Mouse (Mus musculus) MEL (cell line): Measurements from ENCODE around the gene Ccdc122. TPM values are rescaled to one million over a fixed set of nuclear protein-coding genes. Genes with fewer than 3 reads are reported as not detected.

Experiments used
- DNase-seq: peaks from one replicate; pipeline ENCODE4 v3.0.0; 2011; ENCODE audit warnings: low read depth, low spot score
- H3K27ac ChIP-seq: 2 replicates; pipeline ENCODE4 v1.5.1; 2012; ENCODE audit warnings: low read depth, mild to moderate bottlenecking, control low read depth, low read length, moderate library complexity; ENCODE audit not compliant: control insufficient read depth
- H3K27me3 ChIP-seq, 2 experiments: fragments of 150-350 bp in 1 of 2; sonication (generic) in 1 of 2; 2 replicates each; pipeline ENCODE4 v1.6.1; 2012; ENCODE audit warnings: low read length in 2 of 2, mild to moderate bottlenecking in 2 of 2, improper control_type of control experiment in 1 of 2, moderate library complexity in 1 of 2; ENCODE audit not compliant: insufficient read depth in 2 of 2, control insufficient read depth in 1 of 2
- H3K36me3 ChIP-seq, 2 experiments: 2 replicates each; pipeline ENCODE4 v1.6.1; 2012 to 2014; ENCODE audit warnings: low read length in 2 of 2, improper control_type of control experiment in 1 of 2, inconsistent platforms in 1 of 2, mild to moderate bottlenecking in 1 of 2; ENCODE audit not compliant: insufficient read depth in 2 of 2, control insufficient read depth in 1 of 2
- H3K4me1 ChIP-seq, 2 experiments: fragments of 150-350 bp in 1 of 2; sonication (generic) in 1 of 2; 2 replicates each; pipeline ENCODE4 v1.6.1; 2012; ENCODE audit warnings: low read length in 2 of 2, improper control_type of control experiment in 1 of 2, mild to moderate bottlenecking in 1 of 2; ENCODE audit not compliant: insufficient read depth in 2 of 2, control insufficient read depth in 1 of 2
- H3K4me3 ChIP-seq, 2 experiments: fragments of 150-350 bp in 1 of 2; sonication (generic) in 1 of 2; 2 replicates each; pipeline ENCODE4 v1.5.1; 2012; ENCODE audit warnings: low read depth in 2 of 2, low read length in 2 of 2, mild to moderate bottlenecking in 2 of 2, moderate library complexity in 2 of 2, control low read depth in 1 of 2, improper control_type of control experiment in 1 of 2; ENCODE audit not compliant: control insufficient read depth in 1 of 2, insufficient read depth in 1 of 2
- H3K79me2 ChIP-seq: 2 replicates; pipeline ENCODE4 v1.6.1; 2012; ENCODE audit warnings: mild to moderate bottlenecking, low read length, moderate library complexity; ENCODE audit not compliant: control insufficient read depth, poor library complexity, insufficient read depth
- H3K9ac ChIP-seq: 2 replicates; pipeline ENCODE4 v1.6.1; 2012; ENCODE audit warnings: low read depth, mild to moderate bottlenecking, control low read depth, low read length, moderate library complexity; ENCODE audit not compliant: control insufficient read depth, poor library complexity, severe bottlenecking
- H3K9me3 ChIP-seq: fragments of 150-350 bp; sonication (generic); replicated peaks from 2 replicates; pipeline ENCODE4 v1.6.1; 2012; ENCODE audit warnings: mild to moderate bottlenecking, low read length, improper control_type of control experiment, moderate library complexity; ENCODE audit not compliant: insufficient read depth
- BHLHE40 ChIP-seq: IDR thresholded peaks from 2 replicates; pipeline ENCODE4 v1.6.1; 2012; ENCODE audit warnings: low read depth, mild to moderate bottlenecking, inconsistent platforms, low read length, improper control_type of control experiment, borderline replicate concordance
- CTCF ChIP-seq, 3 experiments: IDR thresholded peaks in 2 of 3; conservative IDR thresholded peaks in 1 of 3; 2 replicates each; pipeline ENCODE4 v1.5.1; 2011 to 2012; ENCODE audit warnings: low read length in 3 of 3, low read depth in 2 of 3, mild to moderate bottlenecking in 2 of 3, improper control_type of control experiment in 1 of 3, inconsistent platforms in 1 of 3, mixed read lengths in 1 of 3, moderate library complexity in 1 of 3; ENCODE audit not compliant: control insufficient read depth in 1 of 3, insufficient read depth in 1 of 3, poor library complexity in 1 of 3, severe bottlenecking in 1 of 3
- ELF1 ChIP-seq: IDR thresholded peaks from 2 replicates; pipeline ENCODE4 v1.6.1; 2014; ENCODE audit warnings: low read depth, mild to moderate bottlenecking, inconsistent platforms, low read length, improper control_type of control experiment, moderate library complexity
- EP300 ChIP-seq, 2 experiments: IDR thresholded peaks; 2 replicates each; pipeline ENCODE4 v1.6.1; 2011; ENCODE audit warnings: improper control_type of control experiment in 2 of 2, low read length in 2 of 2, low read depth in 1 of 2, mild to moderate bottlenecking in 1 of 2
- ETS1 ChIP-seq: IDR thresholded peaks from 2 replicates; pipeline ENCODE4 v1.6.1; 2012; ENCODE audit warnings: low read depth, mild to moderate bottlenecking, inconsistent platforms, low read length, improper control_type of control experiment, moderate library complexity
- GABPA ChIP-seq: IDR thresholded peaks from 2 replicates; pipeline ENCODE4 v1.6.1; 2012; ENCODE audit warnings: low read depth, mild to moderate bottlenecking, inconsistent platforms, low read length, improper control_type of control experiment, moderate library complexity
- HCFC1 ChIP-seq: IDR thresholded peaks from 2 replicates; pipeline ENCODE4 v1.6.1; 2012; ENCODE audit warnings: low read depth, mild to moderate bottlenecking, inconsistent platforms, low read length, improper control_type of control experiment, moderate library complexity
- JUND ChIP-seq: IDR thresholded peaks from 2 replicates; pipeline ENCODE4 v1.6.1; 2011; ENCODE audit warnings: low read depth, mild to moderate bottlenecking, improper control_type of control experiment, low read length
- KAT2A ChIP-seq: conservative IDR thresholded peaks from 2 replicates; pipeline ENCODE4 v1.6.1; 2012; ENCODE audit warnings: low read depth, low read length, improper control_type of control experiment, inconsistent platforms
- MAFK ChIP-seq: IDR thresholded peaks from 2 replicates; pipeline ENCODE4 v1.6.1; 2011; ENCODE audit warnings: low read depth, mild to moderate bottlenecking, low read length, improper control_type of control experiment, borderline replicate concordance
- MAX ChIP-seq: IDR thresholded peaks from 2 replicates; pipeline ENCODE4 v1.6.1; 2011; ENCODE audit warnings: low read length, improper control_type of control experiment
- MAZ ChIP-seq: IDR thresholded peaks from 2 replicates; pipeline ENCODE4 v1.6.1; 2012; ENCODE audit warnings: low read depth, mild to moderate bottlenecking, inconsistent platforms, low read length, improper control_type of control experiment
- MEF2A ChIP-seq: IDR thresholded peaks from 2 replicates; pipeline ENCODE4 v1.6.1; 2014; ENCODE audit warnings: low read depth, mild to moderate bottlenecking, inconsistent platforms, low read length, improper control_type of control experiment; ENCODE audit not compliant: poor library complexity, insufficient replicate concordance, severe bottlenecking; ENCODE audit errors: extremely low read depth
- MYB ChIP-seq: IDR thresholded peaks from 2 replicates; pipeline ENCODE4 v1.6.1; 2011; ENCODE audit warnings: mild to moderate bottlenecking, low read depth, low read length, improper control_type of control experiment
- MYC ChIP-seq: IDR thresholded peaks from 2 replicates; pipeline ENCODE4 v1.6.1; 2011; ENCODE audit warnings: low read depth, mild to moderate bottlenecking, low read length, improper control_type of control experiment, moderate library complexity
- NELFE ChIP-seq: IDR thresholded peaks from 2 replicates; pipeline ENCODE4 v1.6.1; 2011; ENCODE audit warnings: low read depth, low read length, improper control_type of control experiment
- POLR2A ChIP-seq, 2 experiments: IDR thresholded peaks; 2 replicates each; pipeline ENCODE4 v1.6.1; 2011 to 2012; ENCODE audit warnings: low read length in 2 of 2, mild to moderate bottlenecking in 2 of 2, control low read depth in 1 of 2, improper control_type of control experiment in 1 of 2, low read depth in 1 of 2, moderate library complexity in 1 of 2; ENCODE audit not compliant: control insufficient read depth in 1 of 2, insufficient read depth in 1 of 2, poor library complexity in 1 of 2
- POLR2AphosphoS2 ChIP-seq: IDR thresholded peaks from 2 replicates; pipeline ENCODE4 v1.6.1; 2011; ENCODE audit warnings: low read length, improper control_type of control experiment
- RAD21 ChIP-seq: IDR thresholded peaks from 2 replicates; pipeline ENCODE4 v1.6.1; 2011; ENCODE audit warnings: mild to moderate bottlenecking, low read depth, low read length, improper control_type of control experiment
- RCOR1 ChIP-seq: IDR thresholded peaks from 2 replicates; pipeline ENCODE4 v1.6.1; 2012; ENCODE audit warnings: low read depth, mild to moderate bottlenecking, inconsistent platforms, low read length, improper control_type of control experiment
- SMC3 ChIP-seq: IDR thresholded peaks from 2 replicates; pipeline ENCODE4 v1.6.1; 2011; ENCODE audit warnings: low read depth, low read length, improper control_type of control experiment
- TAL1 ChIP-seq: IDR thresholded peaks from 2 replicates; pipeline ENCODE4 v1.6.1; 2012; ENCODE audit warnings: mild to moderate bottlenecking, inconsistent platforms, low read length, moderate library complexity, mixed read lengths
- TBP ChIP-seq: IDR thresholded peaks from 2 replicates; pipeline ENCODE4 v1.8.0; 2011; ENCODE audit warnings: low read depth, low read length, improper control_type of control experiment
- TCF12 ChIP-seq: IDR thresholded peaks from 2 replicates; pipeline ENCODE4 v1.6.1; 2014; ENCODE audit warnings: low read depth, mild to moderate bottlenecking, inconsistent platforms, low read length, improper control_type of control experiment, moderate library complexity
- UBTF ChIP-seq: IDR thresholded peaks from 2 replicates; pipeline ENCODE4 v1.6.1; 2012; ENCODE audit warnings: low read depth, mild to moderate bottlenecking, inconsistent platforms, low read length, improper control_type of control experiment, moderate library complexity, borderline replicate concordance; ENCODE audit not compliant: insufficient read depth
- USF2 ChIP-seq, 2 experiments: IDR thresholded peaks; 2 replicates each; pipeline ENCODE4 v1.6.1; 2011 to 2012; ENCODE audit warnings: improper control_type of control experiment in 2 of 2, low read length in 2 of 2, borderline replicate concordance in 1 of 2, inconsistent platforms in 1 of 2, low read depth in 1 of 2, mild to moderate bottlenecking in 1 of 2; ENCODE audit not compliant: insufficient read depth in 1 of 2
- ZMIZ1 ChIP-seq: IDR thresholded peaks from 2 replicates; pipeline ENCODE4 v1.6.1; 2012; ENCODE audit warnings: low read depth, mild to moderate bottlenecking, inconsistent platforms, low read length, improper control_type of control experiment, moderate library complexity
- ZNF384 ChIP-seq: IDR thresholded peaks from 2 replicates; pipeline ENCODE4 v1.6.1; 2012; ENCODE audit warnings: low read depth, mild to moderate bottlenecking, inconsistent platforms, low read length, improper control_type of control experiment
- polyA plus RNA-seq, 2 experiments: library from polyadenylated mRNA; stranded (reverse) in 1 of 2; unstranded in 1 of 2; fragments of >175 nt in 1 of 2; fragments of >200 nt in 1 of 2; gene quantifications; 2 replicates each; pipeline versions ENCODE4 v1.2.1 to v1.2.4; 2012; ENCODE audit warnings: low replicate concordance in 2 of 2, low read depth in 1 of 2; ENCODE audit not compliant: insufficient read length in 2 of 2, insufficient read depth in 1 of 2, missing spikeins in 1 of 2
- total RNA-seq: library from RNA; depleted of rRNA; stranded (reverse); fragments of 300-350 nt; gene quantifications from 2 replicates; pipeline ENCODE4 v1.2.3, GENCODE M21; 2012

Gene Ccdc122
- total and polyA plus RNA-seq, 3 experiments, result not detected

GRCm38 (mm10) chr14:77069361-77069760 lies 32.8 kb downstream of the Ccdc122 start:
- no peaks in the 10 kb centered on the region for H3K4me1 ChIP-seq
- no peaks in the 10 kb centered on the region for H3K79me2 ChIP-seq
- no peaks in the 10 kb centered on the region for H3K9me3 ChIP-seq
- no peaks in the 10 kb centered on the region for H3K36me3 ChIP-seq
- no peak overlapping the region for H3K27ac ChIP-seq
- no peak overlapping the region for H3K4me3 ChIP-seq
- no peak for DNase-seq
- no peaks in the 10 kb centered on the region for H3K27me3 ChIP-seq
- no peak for TF ChIP-seq HCFC1
- TF ChIP-seq ELF1, result no peak
- TF ChIP-seq TBP, result no peak
- no peak for TF ChIP-seq CTCF (IDR thresholded peaks at IDR 0.05 in 2 of 3, conservative IDR thresholded peaks at IDR 0.05 in 1 of 3; ENCODE audit: control insufficient read depth in 1 of 3, insufficient read depth in 1 of 3, low read depth in 2 of 3, low read length in 3 of 3, poor library complexity in 1 of 3, severe bottlenecking in 1 of 3)
- TF ChIP-seq JUND, result no peak
- no peak for TF ChIP-seq MAX
- no peak for TF ChIP-seq KAT2A
- TF ChIP-seq TCF12, result no peak
- TF ChIP-seq EP300 (IDR thresholded peaks at IDR 0.05; ENCODE audit: low read depth in 1 of 2, low read length in 2 of 2), result no peak
- TF ChIP-seq ZNF384, result no peak
- TF ChIP-seq GABPA, result no peak
- no peak for TF ChIP-seq UBTF
- no peak for TF ChIP-seq BHLHE40
- no peak for TF ChIP-seq RAD21
- TF ChIP-seq POLR2AphosphoS2, result no peak
- no peak for TF ChIP-seq MYB
- TF ChIP-seq MEF2A, result no peak
- no peak for TF ChIP-seq ZMIZ1
- no peak for TF ChIP-seq ETS1
- H3K9ac ChIP-seq, result no peak overlapping the region

GRCm38 (mm10) chr14:77081248-77081647 lies 44.7 kb downstream of the Ccdc122 start:
- Histone ChIP-seq H3K27ac (no peak overlapping the region), H3K79me2 (no peaks in the 10 kb centered on the region), H3K9me3 (no peaks in the 10 kb centered on the region), H3K4me1 (no peaks in the 10 kb centered on the region), H3K36me3 (no peaks in the 10 kb centered on the region), H3K9ac (no peak overlapping the region), H3K27me3 (no peaks in the 10 kb centered on the region), H3K4me3 (no peak overlapping the region)
- no peak for DNase-seq
- no peak for TF ChIP-seq KAT2A
- no peak for TF ChIP-seq TBP
- no peak for TF ChIP-seq SMC3
- no peak for TF ChIP-seq RAD21
- no peak for TF ChIP-seq TAL1
- no peak for TF ChIP-seq BHLHE40
- TF ChIP-seq TCF12, result no peak
- TF ChIP-seq POLR2A (IDR thresholded peaks at IDR 0.05; ENCODE audit: control insufficient read depth in 1 of 2, insufficient read depth in 1 of 2, low read depth in 1 of 2, low read length in 2 of 2, poor library complexity in 1 of 2), result no peak
- no peak for TF ChIP-seq USF2 (IDR thresholded peaks at IDR 0.05; ENCODE audit: borderline replicate concordance in 1 of 2, insufficient read depth in 1 of 2, low read depth in 1 of 2, low read length in 2 of 2)
- no peak for TF ChIP-seq MYC
- TF ChIP-seq POLR2AphosphoS2, result no peak
- no peak for TF ChIP-seq MAFK
- no peak for TF ChIP-seq NELFE
- TF ChIP-seq UBTF, result no peak
- TF ChIP-seq MAZ, result no peak
- no peak for TF ChIP-seq RCOR1
- no peak for TF ChIP-seq JUND
